ENCODE assay signal across 11 mouse cellular contexts in genomic region chr12:27311854-27312466, GRCm38 (mm10). TPM values are rescaled to one million over a fixed set of nuclear protein-coding genes. Genes with fewer than 3 reads are reported as not detected.
A peak's percentile ranks its signal among the peaks of the same experiment; 100 is the strongest.
DNase-seq lines count a peak whose midpoint lies in the region; ATAC-seq and TF ChIP-seq lines count a peak whose summit lies in the region.
"Had no signal": no experiment of that assay in that cellular context is flagged by ENCODE, and none has a peak within 500 bp of the region (broad histone marks: within the 10 kb centered on the region; RNA-seq: fewer than 3 reads in every experiment).

No protein-coding gene starts in this region.

- no peaks in the 10 kb centered on the region for H3K9me3 ChIP-seq in lung, postnatal 0 days (ENCODE audit: low read length)
- H3K9me3 ChIP-seq in limb, embryonic 11.5 days (ENCODE audit: control insufficient read depth, low read length): no peaks in the 10 kb centered on the region
- H3K9me3 ChIP-seq: forebrain, embryonic 15.5 days; neural tube, embryonic 13.5 days had no signal

- no peak for TF ChIP-seq POLR2A in heart, adult 2 months (IDR thresholded peaks at IDR 0.05; ENCODE audit: insufficient read depth, low read depth, low read length)

- no peak for TF ChIP-seq CTCF in heart, adult 2 months (IDR thresholded peaks at IDR 0.05)
- no peak for TF ChIP-seq CTCF in lung, postnatal 0 days (IDR thresholded peaks at IDR 0.05)

- no peak overlapping the region for H3K9ac ChIP-seq in heart, adult 2 months (ENCODE audit: low read depth, low read length)
- H3K9ac ChIP-seq in lung, postnatal 0 days (replicated peaks; ENCODE audit: low read depth): no peak overlapping the region
- H3K9ac ChIP-seq in limb, embryonic 11.5 days (ENCODE audit: low read length): no peak overlapping the region
- H3K9ac ChIP-seq: forebrain, embryonic 15.5 days; neural tube, embryonic 13.5 days had no signal

- no peak for TF ChIP-seq EP300 in heart, adult 2 months (IDR thresholded peaks at IDR 0.05; ENCODE audit: insufficient read depth, low read depth, low read length)
- TF ChIP-seq EP300 in lung, postnatal 0 days (IDR thresholded peaks at IDR 0.05): no peak

- no peaks in the 10 kb centered on the region for H3K79me2 ChIP-seq in heart, adult 2 months (replicated peaks; ENCODE audit: control insufficient read depth, insufficient read depth, low read length)

- H3K4me2 ChIP-seq in lung, postnatal 0 days (replicated peaks; ENCODE audit: low read depth, low read length): peak overlapping the region; percentile 29
- H3K4me2 ChIP-seq in limb, embryonic 11.5 days (ENCODE audit: low read depth, severe bottlenecking): peak overlapping the region; percentile 24; the same call in 1 of the 2 replicates
- H3K4me2 ChIP-seq: forebrain, embryonic 15.5 days; neural tube, embryonic 13.5 days had no signal

- peak; percentile 4 for DNase-seq in heart, postnatal 4 days
- DNase-seq in heart, adult 2 months: no peak
- peak; percentile 12 for DNase-seq in lung, postnatal 0 days (ENCODE audit: low spot score)
- DNase-seq in lung, postnatal 14 days: no peak
- DNase-seq in embryo, embryonic 10 days (ENCODE audit: low spot score): peak; percentile 53
- peak; percentile 45 for DNase-seq in limb, embryonic 11.5 days (ENCODE audit: low spot score)
- no peak for DNase-seq in adrenal gland, adult 18-20 months (ENCODE audit: low spot score in 2 of 2)
- DNase-seq: gastrocnemius, postnatal 36 days had no signal

- H3K27me3 ChIP-seq in heart, adult 2 months (ENCODE audit: control insufficient read depth, insufficient read depth, low read length): no peaks in the 10 kb centered on the region
- no peaks in the 10 kb centered on the region for H3K27me3 ChIP-seq in lung, postnatal 0 days (replicated peaks; ENCODE audit: insufficient read depth, low read length)
- H3K27me3 ChIP-seq in limb, embryonic 11.5 days (ENCODE audit: control insufficient read depth, insufficient read depth, low read length): no peaks in the 10 kb centered on the region
- H3K27me3 ChIP-seq: forebrain, embryonic 15.5 days; neural tube, embryonic 13.5 days had no signal

- H3K36me3 ChIP-seq in heart, adult 2 months (ENCODE audit: control insufficient read depth, insufficient read depth, low read length): no peaks in the 10 kb centered on the region
- no peaks in the 10 kb centered on the region for H3K36me3 ChIP-seq in lung, postnatal 0 days (ENCODE audit: insufficient read depth, low read length)
- H3K36me3 ChIP-seq in limb, embryonic 11.5 days (ENCODE audit: control insufficient read depth, insufficient read depth, low read length): no peaks in the 10 kb centered on the region
- H3K36me3 ChIP-seq: forebrain, embryonic 15.5 days; neural tube, embryonic 13.5 days had no signal

- no peak overlapping the region for H3K27ac ChIP-seq in heart, adult 2 months
- no peak overlapping the region for H3K27ac ChIP-seq in lung, postnatal 0 days (ENCODE audit: low read length)
- no peak overlapping the region for H3K27ac ChIP-seq in limb, embryonic 11.5 days (replicated peaks; ENCODE audit: low read depth, low read length)
- H3K27ac ChIP-seq: forebrain, embryonic 15.5 days; neural tube, embryonic 13.5 days had no signal

- intact Hi-C loops in heart, adult 2 months (cut with DNase I): no loop called here

- 32% methylated on average over 9 of the region's 9 CpGs for WGBS in heart, adult 2 months
- WGBS in lung, postnatal 0 days: 9% methylated on average over 9 of the region's 9 CpGs
- WGBS in limb, embryonic 11.5 days: 9% methylated on average over 9 of the region's 9 CpGs

- H3K4me1 ChIP-seq in heart, adult 2 months (ENCODE audit: control insufficient read depth, insufficient read depth, low read length): no peaks in the 10 kb centered on the region; the same call in 1 of the 2 replicates
- H3K4me1 ChIP-seq in lung, postnatal 0 days (ENCODE audit: insufficient read depth, low read depth, low read length): peaks cover 15% of the 10 kb centered on the region; the same call in 1 of the 2 replicates
- peaks cover 17% of the 10 kb centered on the region for H3K4me1 ChIP-seq in limb, embryonic 11.5 days (ENCODE audit: control insufficient read depth, insufficient read depth, low read length)

- no peak overlapping the region for H3K4me3 ChIP-seq in heart, adult 2 months
- no peak overlapping the region for H3K4me3 ChIP-seq in lung, postnatal 0 days (ENCODE audit: low read depth, low read length)
- H3K4me3 ChIP-seq in limb, embryonic 11.5 days (ENCODE audit: low read depth, low read length): no peak overlapping the region
- H3K4me3 ChIP-seq: forebrain, embryonic 15.5 days; neural tube, embryonic 13.5 days had no signal

- ATAC-seq in lung, postnatal 0 days: no peak
- ATAC-seq in limb, embryonic 11.5 days (ENCODE audit: insufficient number of reproducible peaks, low FRiP score, low TSS enrichment, low read depth): no peak
- ATAC-seq: CD4-positive, CD25-positive, alpha-beta regulatory T cell, adult 4 months; forebrain, embryonic 15.5 days had no signal

RNA-seq across cellular contexts. Expression of gene Sox11, which starts 30.4 kb away (rescaled TPM):
- total RNA-seq in heart, postnatal 4 days (2021): 1 to 10 TPM; 6.0 to 6.3 TPM
- total RNA-seq in heart, adult 2 months (2021): under 1 TPM in 1 of 2 experiments, not detected in 1; 0.05 TPM
- polyA plus RNA-seq in heart, adult 2 months (2012; rRNA removed): 0.02 and 0.03 TPM in 2 replicates
- 9.2 and 11.3 TPM in 2 replicates for polyA plus RNA-seq in lung, postnatal 0 days (2015; fragmentation: Nextera tagmentation; extraction: Ambion mirVana)
- polyA plus RNA-seq in limb, embryonic 11.5 days (2014; fragmentation: Nextera tagmentation; extraction: Ambion mirVana): 349 and 356 TPM in 2 replicates
- total RNA-seq in adrenal gland, adult 18-20 months (2021): under 1 TPM; 0.06 to 0.10 TPM

Comparison
In these comparisons a context has a peak if more than half of its experiments do, and no peak if none do; other contexts are left out.
1. DNase-seq: peak in heart, postnatal 4 days (single experiment), lung, postnatal 0 days (single experiment), embryo, embryonic 10 days (single experiment) and limb, embryonic 11.5 days (single experiment); none in heart, adult 2 months (0 of 2), lung, postnatal 14 days (single experiment) and adrenal gland, adult 18-20 months (0 of 2).
2. RNA of gene Sox11, which starts 30.4 kb away (total RNA-seq): 6.0 to 6.3 TPM in heart, postnatal 4 days; 0.06 to 0.10 TPM in adrenal gland, adult 18-20 months and 0.05 TPM in heart, adult 2 months; every median in the first group is over 4 times any median in the second.